Mouse (Mus musculus): ENCODE measurements around the gene Chd9. TPM values are rescaled to one million over a fixed set of nuclear protein-coding genes. Genes with fewer than 3 reads are reported as not detected.

The Chd9 gene
- polyA plus RNA-seq, 1 experiment from 2014 or later = 95.6 TPM

- peak; percentile 78 for DNase-seq (ENCODE audit: low spot score)
- H3K27me3 ChIP-seq (replicated peaks; ENCODE audit: control insufficient read depth, insufficient read depth, low read length) = no peaks in the 10 kb centered on the region
- H3K36me3 ChIP-seq (ENCODE audit: control insufficient read depth, insufficient read depth, low read length) = no peaks in the 10 kb centered on the region
- H3K4me2 ChIP-seq (ENCODE audit: low read length) = no peak overlapping the region
- 51% methylated on average over 11 of the region's 11 CpGs for WGBS
- H3K27ac ChIP-seq (ENCODE audit: low read depth, low read length) = peak overlapping the region; percentile 41; the same call in 1 of the 2 replicates
- ATAC-seq = peak; percentile 65; the same call in 1 of the 2 replicates
- H3K4me1 ChIP-seq (ENCODE audit: control insufficient read depth, insufficient read depth, low read length) = peaks cover 18% of the 10 kb centered on the region
- no peaks in the 10 kb centered on the region for H3K9me3 ChIP-seq (replicated peaks; ENCODE audit: control insufficient read depth, low read length)
- no peak overlapping the region for H3K4me3 ChIP-seq (ENCODE audit: low read depth, low read length)
- peak overlapping the region; percentile 41; the same call in 1 of the 2 replicates for H3K9ac ChIP-seq (ENCODE audit: low read length)
Observed at GRCm38 (mm10) chr8:90849462-90850050, 21.4 kb downstream of the Chd9 start.

DNA sequence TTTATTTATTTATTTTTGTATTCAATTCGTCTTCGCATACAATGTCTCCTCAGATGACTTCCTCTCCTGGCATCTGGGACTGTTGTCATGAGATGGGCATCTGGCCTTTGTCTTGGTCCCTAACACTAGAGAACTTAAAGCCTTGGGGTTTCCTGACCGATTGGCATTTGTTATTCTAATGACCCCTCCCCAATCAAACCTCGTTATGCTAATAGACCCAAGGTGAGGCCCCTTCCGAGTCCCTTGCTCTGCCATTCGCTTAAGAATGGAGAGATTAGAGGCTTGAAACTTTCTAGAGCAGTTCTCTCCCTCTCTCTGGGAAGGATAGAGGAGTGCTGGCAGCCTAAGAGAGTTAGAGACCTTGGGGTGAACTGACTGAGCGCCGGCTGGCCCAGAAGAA is 23.4 kb downstream of the Chd9 start:
- H3K4me1 ChIP-seq (ENCODE audit: control insufficient read depth, insufficient read depth, low read length) = peaks cover 24% of the 10 kb centered on the region
- no peak for DNase-seq (ENCODE audit: low spot score)
- H3K27me3 ChIP-seq (replicated peaks; ENCODE audit: control insufficient read depth, insufficient read depth, low read length) = no peaks in the 10 kb centered on the region
- H3K4me2 ChIP-seq (ENCODE audit: low read length) = no peak overlapping the region
- H3K36me3 ChIP-seq (ENCODE audit: control insufficient read depth, insufficient read depth, low read length) = no peaks in the 10 kb centered on the region
- H3K4me3 ChIP-seq (ENCODE audit: low read depth, low read length) = no peak overlapping the region
- H3K9ac ChIP-seq (ENCODE audit: low read length) = no peak overlapping the region
- WGBS = 33% methylated on average over 8 of the region's 8 CpGs
- H3K9me3 ChIP-seq (replicated peaks; ENCODE audit: control insufficient read depth, low read length) = no peaks in the 10 kb centered on the region
- H3K27ac ChIP-seq (ENCODE audit: low read depth, low read length) = no peak overlapping the region
- no peak for ATAC-seq

DNA sequence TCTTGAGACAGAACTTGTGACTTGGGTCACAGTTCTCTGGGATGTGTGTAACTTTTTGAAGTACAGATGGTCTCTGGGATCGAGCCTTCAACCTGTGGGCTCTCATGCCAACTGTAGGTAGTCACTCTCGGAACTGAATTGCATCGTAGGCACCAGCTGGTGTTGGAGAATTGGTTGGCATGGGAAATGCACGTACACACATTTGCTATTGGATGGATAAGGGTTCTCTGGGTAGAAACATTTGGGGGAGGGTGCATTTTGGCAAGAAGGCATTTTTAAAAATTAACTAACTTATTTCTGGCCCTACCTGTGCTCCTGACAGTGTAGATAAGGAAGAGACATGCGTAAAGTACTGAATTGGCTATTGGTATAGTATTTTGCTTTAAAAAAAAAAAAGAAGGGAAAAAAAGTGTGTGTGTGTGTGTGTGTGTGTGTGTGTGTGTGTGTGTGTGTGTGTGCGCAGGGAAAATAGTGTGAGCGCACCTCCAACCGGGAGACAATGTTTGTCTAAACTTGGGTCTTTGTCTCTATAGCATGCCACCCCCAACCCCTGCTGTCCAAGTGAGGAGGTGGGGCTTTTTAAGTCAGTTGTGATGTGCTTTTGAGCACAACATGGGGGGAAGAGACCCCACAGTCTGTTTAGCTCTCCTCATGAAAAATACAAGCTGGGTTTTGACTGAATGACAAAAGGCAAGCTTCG is 26.0 kb downstream of the Chd9 start:
- no peak overlapping the region for H3K4me3 ChIP-seq (ENCODE audit: low read depth, low read length)
- WGBS = 42% methylated on average over 9 of the region's 9 CpGs
- H3K36me3 ChIP-seq (ENCODE audit: control insufficient read depth, insufficient read depth, low read length) = no peaks in the 10 kb centered on the region
- H3K4me2 ChIP-seq (ENCODE audit: low read length) = peak overlapping the region; percentile 29
- peak overlapping the region; percentile 72 for H3K27ac ChIP-seq (ENCODE audit: low read depth, low read length)
- DNase-seq (ENCODE audit: low spot score) = peak; percentile 48
- H3K27me3 ChIP-seq (replicated peaks; ENCODE audit: control insufficient read depth, insufficient read depth, low read length) = no peaks in the 10 kb centered on the region
- peak; percentile 60 for ATAC-seq
- H3K9ac ChIP-seq (ENCODE audit: low read length) = peak overlapping the region; percentile 17; the same call in 1 of the 2 replicates
- no peaks in the 10 kb centered on the region for H3K9me3 ChIP-seq (replicated peaks; ENCODE audit: control insufficient read depth, low read length)
- H3K4me1 ChIP-seq (ENCODE audit: control insufficient read depth, insufficient read depth, low read length) = peaks cover 23% of the 10 kb centered on the region

DNA sequence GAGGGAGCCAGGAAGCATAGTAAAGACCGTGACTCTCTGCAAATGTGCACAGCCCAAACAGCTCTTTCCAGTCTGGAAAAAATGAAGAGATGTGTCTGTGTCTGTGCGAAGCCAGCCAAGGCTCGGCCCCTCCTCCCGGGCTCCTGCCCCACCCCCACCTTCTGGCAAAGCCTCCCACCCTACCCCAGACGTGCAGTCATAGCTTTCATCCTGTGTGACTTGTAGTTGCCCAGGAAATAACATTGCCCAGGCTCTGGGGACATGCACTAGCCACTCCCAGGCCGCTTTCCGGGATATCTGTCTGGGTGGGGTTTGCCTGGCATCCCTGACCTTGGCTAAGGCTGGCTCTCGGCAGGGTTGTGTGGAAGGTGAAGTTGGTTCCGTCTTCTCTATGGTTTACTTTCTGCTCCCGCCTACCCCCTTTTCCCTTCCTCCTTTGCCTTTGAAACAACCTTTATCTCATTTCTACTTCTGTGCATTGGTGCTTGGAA is 26.6 kb downstream of the Chd9 start:
- Histone ChIP-seq H3K4me3 (ENCODE audit: low read depth, low read length) (no peak overlapping the region), H3K4me1 (ENCODE audit: control insufficient read depth, insufficient read depth, low read length) (peaks cover 21% of the 10 kb centered on the region), H3K27me3 (replicated peaks; ENCODE audit: control insufficient read depth, insufficient read depth, low read length) (no peaks in the 10 kb centered on the region), H3K4me2 (ENCODE audit: low read length) (peak overlapping the region; percentile 29), H3K27ac (ENCODE audit: low read depth, low read length) (peak overlapping the region; percentile 72), H3K36me3 (ENCODE audit: control insufficient read depth, insufficient read depth, low read length) (no peaks in the 10 kb centered on the region), H3K9ac (ENCODE audit: low read length) (peak overlapping the region; percentile 17; the same call in 1 of the 2 replicates), H3K9me3 (replicated peaks; ENCODE audit: control insufficient read depth, low read length) (no peaks in the 10 kb centered on the region)
- DNase-seq (ENCODE audit: low spot score) (peak; percentile 75), ATAC-seq (peak; percentile 81)
- WGBS = 15% methylated on average over 10 of the region's 10 CpGs

DNA sequence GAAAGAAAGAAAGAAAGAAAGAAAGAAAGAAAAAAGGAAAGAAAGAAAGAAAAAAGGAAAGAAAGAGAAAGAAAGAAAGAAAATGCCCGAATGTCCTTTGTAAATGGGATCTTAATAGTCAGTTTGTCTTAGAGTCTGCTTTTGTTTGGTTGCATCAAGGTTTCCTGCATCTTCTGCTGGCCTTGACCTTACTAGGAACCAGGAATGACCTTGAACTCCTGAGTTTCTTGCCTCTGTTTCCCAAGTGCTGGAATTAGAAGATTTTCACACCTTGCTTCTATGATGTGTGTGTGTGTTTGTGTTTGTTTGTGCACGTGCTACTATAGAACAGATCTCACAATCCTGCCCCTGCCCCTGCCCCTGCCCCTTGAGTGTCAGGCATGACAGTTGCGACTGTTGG is 28.0 kb downstream of the Chd9 start:
- Histone ChIP-seq H3K36me3 (ENCODE audit: control insufficient read depth, insufficient read depth, low read length) (no peaks in the 10 kb centered on the region), H3K9ac (ENCODE audit: low read length) (no peak overlapping the region), H3K4me2 (ENCODE audit: low read length) (no peak overlapping the region), H3K4me1 (ENCODE audit: control insufficient read depth, insufficient read depth, low read length) (peaks cover 17% of the 10 kb centered on the region), H3K27ac (ENCODE audit: low read depth, low read length) (no peak overlapping the region), H3K27me3 (replicated peaks; ENCODE audit: control insufficient read depth, insufficient read depth, low read length) (no peaks in the 10 kb centered on the region), H3K9me3 (replicated peaks; ENCODE audit: control insufficient read depth, low read length) (no peaks in the 10 kb centered on the region), H3K4me3 (ENCODE audit: low read depth, low read length) (no peak overlapping the region)
- DNase-seq (ENCODE audit: low spot score) (no peak), ATAC-seq (no peak)
- WGBS = 86% methylated on average over 3 of the region's 3 CpGs

GRCm38 (mm10) chr8:90856952-90857351 is 28.8 kb downstream of the Chd9 start:
- H3K27me3 ChIP-seq (replicated peaks; ENCODE audit: control insufficient read depth, insufficient read depth, low read length) = no peaks in the 10 kb centered on the region
- H3K9me3 ChIP-seq (replicated peaks; ENCODE audit: control insufficient read depth, low read length) = no peaks in the 10 kb centered on the region
- no peak overlapping the region for H3K27ac ChIP-seq (ENCODE audit: low read depth, low read length)
- H3K4me2 ChIP-seq (ENCODE audit: low read length) = no peak overlapping the region
- H3K9ac ChIP-seq (ENCODE audit: low read length) = no peak overlapping the region
- ATAC-seq (no peak), DNase-seq (ENCODE audit: low spot score) (no peak)
- H3K4me3 ChIP-seq (ENCODE audit: low read depth, low read length) = no peak overlapping the region
- peaks cover 25% of the 10 kb centered on the region for H3K4me1 ChIP-seq (ENCODE audit: control insufficient read depth, insufficient read depth, low read length)
- 0% methylated on average over 1 of the region's 1 CpGs for WGBS
- no peaks in the 10 kb centered on the region for H3K36me3 ChIP-seq (ENCODE audit: control insufficient read depth, insufficient read depth, low read length)

GRCm38 (mm10) chr8:90858071-90858470 is 29.9 kb downstream of the Chd9 start:
- Histone ChIP-seq H3K36me3 (ENCODE audit: control insufficient read depth, insufficient read depth, low read length) (no peaks in the 10 kb centered on the region), H3K9ac (ENCODE audit: low read length) (no peak overlapping the region), H3K4me1 (ENCODE audit: control insufficient read depth, insufficient read depth, low read length) (peaks cover 32% of the 10 kb centered on the region), H3K4me2 (ENCODE audit: low read length) (no peak overlapping the region), H3K9me3 (replicated peaks; ENCODE audit: control insufficient read depth, low read length) (no peaks in the 10 kb centered on the region), H3K27ac (ENCODE audit: low read depth, low read length) (no peak overlapping the region), H3K4me3 (ENCODE audit: low read depth, low read length) (no peak overlapping the region), H3K27me3 (replicated peaks; ENCODE audit: control insufficient read depth, insufficient read depth, low read length) (no peaks in the 10 kb centered on the region)
- ATAC-seq (no peak), DNase-seq (ENCODE audit: low spot score) (no peak)
- WGBS = 94% methylated on average over 2 of the region's 2 CpGs

GRCm38 (mm10) chr8:90861266-90861944 is 33.3 kb downstream of the Chd9 start:
- H3K4me3 ChIP-seq (ENCODE audit: low read depth, low read length) = no peak overlapping the region
- H3K4me1 ChIP-seq (ENCODE audit: control insufficient read depth, insufficient read depth, low read length) = peaks cover 20% of the 10 kb centered on the region
- ATAC-seq (peak; percentile 73), DNase-seq (ENCODE audit: low spot score) (peak; percentile 86)
- WGBS = 2% methylated on average over 9 of the region's 9 CpGs
- H3K27ac ChIP-seq (ENCODE audit: low read depth, low read length) = peak overlapping the region; percentile 78
- peak overlapping the region; percentile 30 for H3K4me2 ChIP-seq (ENCODE audit: low read length)
- H3K27me3 ChIP-seq (replicated peaks; ENCODE audit: control insufficient read depth, insufficient read depth, low read length) = no peaks in the 10 kb centered on the region
- H3K36me3 ChIP-seq (ENCODE audit: control insufficient read depth, insufficient read depth, low read length) = no peaks in the 10 kb centered on the region
- no peaks in the 10 kb centered on the region for H3K9me3 ChIP-seq (replicated peaks; ENCODE audit: control insufficient read depth, low read length)
- H3K9ac ChIP-seq (ENCODE audit: low read length) = no peak overlapping the region
